Mouse (Mus musculus) heart, adult 2 months (tissue): ENCODE data around the gene Safb.

Source experiments
- EP300 ChIP-seq: fragments of 200-500 bp; IDR thresholded peaks from 2 replicates; pipeline ENCODE4 v1.6.1; 2011; ENCODE audit warnings: low read depth, low read length, control low read depth; ENCODE audit not compliant: insufficient read depth
- POLR2A ChIP-seq: fragments of 200-500 bp; IDR thresholded peaks from 2 replicates; pipeline ENCODE4 v1.6.1; 2011; ENCODE audit warnings: mild to moderate bottlenecking, low read depth, low read length, control low read depth; ENCODE audit not compliant: insufficient read depth

GRCm38 (mm10) chr17:56615136-56615784 lies 30.6 kb downstream of the Safb start:
- TF ChIP-seq EP300, result no peak
- TF ChIP-seq POLR2A, result no peak
